Mouse (Mus musculus) brain, embryonic 14.5 days (tissue): ENCODE results near the gene Adcy5.

Experiments used
- CTCF ChIP-seq: fragments of 200-500 bp; IDR thresholded peaks from 2 replicates; pipeline ENCODE4 v1.5.1; 2012; ENCODE audit warnings: inconsistent platforms, mild to moderate bottlenecking, moderate library complexity, borderline replicate concordance; ENCODE audit not compliant: insufficient read depth, insufficient read length; ENCODE audit errors: extremely low read depth
- POLR2A ChIP-seq: fragments of 200-500 bp; IDR thresholded peaks from 2 replicates; pipeline ENCODE4 v1.6.1; 2012; ENCODE audit warnings: mild to moderate bottlenecking, inconsistent platforms, borderline replicate concordance; ENCODE audit not compliant: poor library complexity, insufficient read depth, insufficient read length, severe bottlenecking; ENCODE audit errors: extremely low read depth

DNA sequence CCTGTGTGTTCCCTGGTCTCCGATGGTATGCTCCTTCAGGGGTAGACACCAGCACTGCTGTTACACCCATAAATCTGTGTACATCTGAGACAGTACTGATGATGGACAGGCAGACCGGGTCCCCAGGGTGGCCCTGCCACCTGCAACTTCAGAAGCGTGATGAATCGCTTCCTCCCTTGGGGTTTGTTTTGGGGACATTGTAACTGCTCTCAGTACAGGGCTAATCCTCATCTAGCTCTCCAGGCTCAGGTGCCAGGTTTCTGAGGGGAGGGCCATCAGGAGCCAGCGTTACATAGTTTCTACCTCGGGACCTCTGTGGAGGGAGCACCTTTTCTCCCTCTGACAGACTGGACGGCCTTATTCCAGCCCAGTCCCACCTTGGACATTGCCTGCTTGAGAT is 36.1 kb downstream of the Adcy5 start:
- TF ChIP-seq POLR2A (no peak), CTCF (no peak)
